Mouse (Mus musculus) embryo, embryonic 9.5 days (tissue): ENCODE measurements around the gene Mapkapk5.

Source experiments
- DNase-seq: peaks from one replicate; pipeline ENCODE4 v3.0.0-alpha.2; 2017; ENCODE audit errors: extremely low spot score

Gene Mapkapk5

GRCm38 (mm10) chr5:121500719-121501118 is 45.0 kb downstream of the Mapkapk5 start:
- DNase-seq = no peak

- DNase-seq = no peak
Observed at GRCm38 (mm10) chr5:121493305-121493704, 52.4 kb downstream of the Mapkapk5 start.

GRCm38 (mm10) chr5:121484801-121485200 is 60.9 kb downstream of the Mapkapk5 start:
- no peak for DNase-seq

- peak; percentile 57 for DNase-seq
Observed at GRCm38 (mm10) chr5:121477680-121478079, 68.0 kb downstream of the Mapkapk5 start.

DNA sequence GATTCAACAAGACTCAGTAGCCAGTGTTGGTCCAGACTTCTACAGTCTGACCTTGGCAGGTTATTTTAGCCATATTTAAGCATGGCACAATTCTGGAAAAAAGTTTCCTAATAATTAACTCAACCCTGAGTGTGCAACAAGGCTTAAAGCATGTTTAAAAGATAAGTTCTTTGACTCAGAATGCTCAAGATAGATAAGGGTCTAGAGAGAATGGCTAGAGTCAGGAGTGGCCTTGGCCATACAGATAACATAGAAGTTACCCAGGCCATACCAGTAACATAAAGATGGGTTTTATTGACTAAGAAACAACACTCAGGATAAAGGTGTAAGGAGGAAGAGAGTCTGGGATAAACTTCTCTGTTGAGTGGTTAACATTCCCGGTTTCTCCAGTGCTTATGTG is 69.7 kb downstream of the Mapkapk5 start:
- no peak for DNase-seq
